Mouse (Mus musculus) Patski (cell line): Measurements from ENCODE around the gene Celf1. TPM values are rescaled to one million over a fixed set of nuclear protein-coding genes. Genes with fewer than 3 reads are reported as not detected.
"Not testable (repeated sequence)": the region's sequence is repeated elsewhere in the genome, so short reads cannot be mapped to it uniquely, and the experiment has no call there.

Experiments used
- ATAC-seq: fragments of 100-300 bp; one replicate; pipeline ENCODE4 v1.8.0; 2021
- CTCF ChIA-PET: fragments of 350-600 bp; sonication (Branson Sonifier 250); formaldehyde crosslinking; loops from one replicate; lab custom pipeline; 2022; ENCODE audit warnings: inconsistent platforms; lab: Charles Lee
- POLR2A ChIA-PET: fragments of 350-600 bp; sonication (Branson Sonifier 250); formaldehyde crosslinking; loops from one replicate; lab custom pipeline; 2022; ENCODE audit warnings: antibody characterized with exemption, inconsistent platforms; lab: Charles Lee
- DNase-seq: peaks from one replicate; pipeline ENCODE4 v3.0.0-alpha.2; 2011; ENCODE audit warnings: low read depth, low spot score
- H3K27me3 ChIP-seq: fragments of 371-371 bp; one replicate; pipeline ENCODE4 v1.5.1; 2021
- CTCF ChIP-seq: fragments of 100-300 bp; IDR thresholded peaks from one replicate; pipeline ENCODE4 v1.5.1; 2021
- in situ Hi-C: fragments of 300-500 bp; cut with MboI; formaldehyde crosslinking; loops from 3 replicates; pipeline ENCODE4 v1.11.1; 2018; ENCODE audit warnings: low pct_unique_long_range_greater_than_20kb, mixed read lengths
- polyA plus RNA-seq: library from polyadenylated mRNA; unstranded; gene quantifications from one replicate; pipeline ENCODE4 v1.2.3, GENCODE M21; 2021

The Celf1 gene
- polyA plus RNA-seq = 92.9 TPM

GRCm38 (mm10) chr2:90940233-90941229, at the start of gene Celf1:
TSS of gene Celf1 (plus strand) at chr2:90940382.
- in situ Hi-C loops = no loop called here
- no peaks in the 10 kb centered on the region for H3K27me3 ChIP-seq
- no peak for DNase-seq
- ChIA-PET CTCF (interaction anchor here (0.8 to 2.5 kb wide), 9 partner anchors 9 to 75 kb away, joined by 3 to 9 read pairs (median 3); no protein-coding TSS in a partner anchor), POLR2A (interaction anchor here (0.6 kb wide), 1 partner anchor 81 kb away, joined by 3 read pairs; no protein-coding TSS in a partner anchor)
- peak; percentile 88 for ATAC-seq
- peak; percentile 94 for TF ChIP-seq CTCF

GRCm38 (mm10) chr2:90893673-90894298, 46.4 kb upstream of the Celf1 start:
- POLR2A ChIA-PET = interaction anchor here (0.9 kb wide), 1 partner anchor 20 kb away, joined by 3 read pairs; no protein-coding TSS in a partner anchor
- no peak for TF ChIP-seq CTCF
- DNase-seq = no peak
- ATAC-seq = no peak
- in situ Hi-C loops = no loop called here
- CTCF ChIA-PET = interaction anchor here (0.9 kb wide), 1 partner anchor 167 kb away, joined by 3 read pairs; no protein-coding TSS in a partner anchor
- H3K27me3 ChIP-seq = no peaks in the 10 kb centered on the region

- in situ Hi-C loops, DNase-seq, H3K27me3 ChIP-seq, ATAC-seq: not testable (repeated sequence)
- ChIA-PET CTCF (interaction anchor here (1.5 to 1.8 kb wide), 2 partner anchors 13 to 16 kb away, joined by 5 to 7 read pairs; no protein-coding TSS in a partner anchor), POLR2A (interaction anchor here (0.6 to 0.9 kb wide), 3 partner anchors 18 to 252 kb away, joined by 3 to 9 read pairs (median 4); no protein-coding TSS in a partner anchor)
These were observed 45.9 kb upstream of the Celf1 start for GRCm38 (mm10) chr2:90894299-90894677.

GRCm38 (mm10) chr2:90903398-90903797, 36.8 kb upstream of the Celf1 start:
- DNase-seq = no peak
- in situ Hi-C loops = no loop called here
- no peak for ATAC-seq
- TF ChIP-seq CTCF = no peak
- ChIA-PET CTCF (interaction anchor here (1.3 kb wide), 1 partner anchor 36 kb away, joined by 3 read pairs; no protein-coding TSS in a partner anchor), POLR2A (interaction anchor here (1.0 kb wide), 1 partner anchor 11 kb away, joined by 5 read pairs; no protein-coding TSS in a partner anchor)
- H3K27me3 ChIP-seq = no peaks in the 10 kb centered on the region

GRCm38 (mm10) chr2:90904076-90904855, 35.9 kb upstream of the Celf1 start, which contains the start of the genes Kbtbd4 and Ndufs3:
TSS of gene Kbtbd4 (plus strand) at chr2:90904740.
TSS of gene Ndufs3 (minus strand) at chr2:90904827.
- ATAC-seq (peak; percentile 74), DNase-seq (no peak)
- CTCF ChIA-PET = interaction anchor here (1.2 kb wide), 1 partner anchor 10 kb away, joined by 5 read pairs; no protein-coding TSS in a partner anchor
- POLR2A ChIA-PET = interaction anchor here (0.7 to 1.0 kb wide), 3 partner anchors 10 to 34 kb away, joined by 3 to 5 read pairs (median 3); no protein-coding TSS in a partner anchor
- H3K27me3 ChIP-seq = no peaks in the 10 kb centered on the region
- in situ Hi-C loops = no loop called here
- TF ChIP-seq CTCF = no peak

GRCm38 (mm10) chr2:90904856-90905224, 35.3 kb upstream of the Celf1 start:
- CTCF ChIA-PET = interaction anchor here (1.2 to 1.9 kb wide), 2 partner anchors 9 to 38 kb away, joined by 5 read pairs; no protein-coding TSS in a partner anchor
- DNase-seq = no peak
- no peaks in the 10 kb centered on the region for H3K27me3 ChIP-seq
- POLR2A ChIA-PET = interaction anchor here (0.7 to 1.8 kb wide), 4 partner anchors 9 to 159 kb away, joined by 3 to 5 read pairs (median 3); no protein-coding TSS in a partner anchor
- in situ Hi-C loops = no loop called here
- ATAC-seq = no peak
- no peak for TF ChIP-seq CTCF

DNA sequence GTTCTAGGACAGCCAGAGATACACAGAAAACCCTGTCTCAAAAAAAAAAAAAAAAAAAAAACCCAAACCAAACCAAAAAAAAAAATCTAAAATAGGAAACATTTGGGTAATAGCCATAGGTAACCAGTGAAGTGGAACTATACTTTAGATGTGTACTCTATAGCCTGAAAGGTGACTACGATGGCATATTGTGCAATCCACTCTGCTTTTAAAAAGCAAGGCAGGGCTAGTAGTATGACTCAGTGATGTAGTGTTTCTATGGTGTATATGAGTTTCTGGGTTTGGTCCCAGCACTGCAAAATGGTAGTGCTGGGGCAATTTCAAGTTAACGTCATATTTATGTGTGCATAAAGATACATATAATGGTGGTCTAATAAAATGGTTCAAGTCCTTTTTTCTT, 33.5 kb upstream of the Celf1 start:
- no peaks in the 10 kb centered on the region for H3K27me3 ChIP-seq
- ChIA-PET POLR2A (interaction anchor here (1.8 kb wide), 1 partner anchor 11 kb away, joined by 5 read pairs; no protein-coding TSS in a partner anchor), CTCF (interaction anchor here (0.9 to 2.0 kb wide), 5 partner anchors 9 to 146 kb away, joined by 3 to 7 read pairs (median 4); no protein-coding TSS in a partner anchor)
- DNase-seq (no peak), ATAC-seq (no peak)
- in situ Hi-C loops = no loop called here
- TF ChIP-seq CTCF = no peak

GRCm38 (mm10) chr2:90910861-90911260, 29.3 kb upstream of the Celf1 start:
- CTCF ChIA-PET = no interaction called here
- H3K27me3 ChIP-seq = no peaks in the 10 kb centered on the region
- DNase-seq = no peak
- TF ChIP-seq CTCF = no peak
- POLR2A ChIA-PET = no interaction called here
- in situ Hi-C loops = no loop called here
- no peak for ATAC-seq

DNA sequence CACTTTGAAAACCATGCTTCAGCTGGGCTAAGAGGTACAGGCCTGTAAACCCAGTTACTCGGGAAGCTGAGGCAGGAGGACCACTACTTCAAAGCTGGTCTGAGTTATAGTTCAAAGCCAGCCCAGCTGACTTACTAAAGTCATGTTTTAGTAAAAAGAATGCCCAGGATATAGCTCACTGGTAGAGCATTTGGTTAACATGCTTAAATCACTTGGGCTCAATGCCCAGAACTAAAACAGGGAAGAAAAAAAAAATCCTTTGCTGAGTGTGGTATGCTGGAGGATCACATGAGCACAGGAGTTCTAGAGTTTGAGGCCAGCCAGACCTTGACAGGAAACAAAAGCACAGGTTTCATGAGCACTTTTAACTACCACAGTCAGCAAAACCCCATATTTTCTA, 28.5 kb upstream of the Celf1 start:
- ChIA-PET CTCF (no interaction called here), POLR2A (interaction anchor here (0.9 kb wide), 1 partner anchor 17 kb away, joined by 9 read pairs; no protein-coding TSS in a partner anchor)
- no peaks in the 10 kb centered on the region for H3K27me3 ChIP-seq
- DNase-seq (no peak), ATAC-seq (no peak)
- TF ChIP-seq CTCF = no peak
- in situ Hi-C loops = no loop called here
